Mouse (Mus musculus) G1E-ER4 (cell line): ENCODE measurements around the gene Ppp1r9b. TPM values are rescaled to one million over a fixed set of nuclear protein-coding genes. Genes with fewer than 3 reads are reported as not detected.

Experiments
- GATA1 ChIP-seq: IDR thresholded peaks from one replicate; pipeline ENCODE4 v1.8.0; 2012; ENCODE audit warnings: low read length, inconsistent platforms
- polyA plus RNA-seq: library from polyadenylated mRNA; stranded (reverse); fragments of >175 nt; gene quantifications from 2 replicates; pipeline ENCODE4 v1.2.3, GENCODE M21; 2012

Gene Ppp1r9b
- 208 and 249 TPM in 2 replicates for polyA plus RNA-seq

- TF ChIP-seq GATA1 = no peak
Observed at GRCm38 (mm10) chr11:94990749-94991577, at the start of gene Ppp1r9b. Gene Ppp1r9b (plus strand): TSS chr11:94991035.

- TF ChIP-seq GATA1 = no peak
Observed at GRCm38 (mm10) chr11:94941121-94941520, 49.7 kb upstream of the Ppp1r9b start.

GRCm38 (mm10) chr11:94941776-94942175, 49.1 kb upstream of the Ppp1r9b start:
- TF ChIP-seq GATA1 = no peak

GRCm38 (mm10) chr11:94942282-94943023, 48.4 kb upstream of the Ppp1r9b start:
- no peak for TF ChIP-seq GATA1

- no peak for TF ChIP-seq GATA1
Observed at GRCm38 (mm10) chr11:94943054-94943453, 47.8 kb upstream of the Ppp1r9b start.

GRCm38 (mm10) chr11:94944295-94944694, 46.5 kb upstream of the Ppp1r9b start:
- no peak for TF ChIP-seq GATA1

- TF ChIP-seq GATA1 = no peak
Observed at GRCm38 (mm10) chr11:94945236-94945635, 45.6 kb upstream of the Ppp1r9b start.

- no peak for TF ChIP-seq GATA1
Observed at GRCm38 (mm10) chr11:94952169-94952568, 38.7 kb upstream of the Ppp1r9b start.

- TF ChIP-seq GATA1 = no peak
Observed at GRCm38 (mm10) chr11:94955103-94955502, 35.7 kb upstream of the Ppp1r9b start.

GRCm38 (mm10) chr11:94957693-94958064, 33.2 kb upstream of the Ppp1r9b start:
- no peak for TF ChIP-seq GATA1

- TF ChIP-seq GATA1 = no peak
Observed at GRCm38 (mm10) chr11:94958065-94958858, 32.6 kb upstream of the Ppp1r9b start.

- no peak for TF ChIP-seq GATA1
Observed at GRCm38 (mm10) chr11:94962534-94963101, 28.2 kb upstream of the Ppp1r9b start.

- TF ChIP-seq GATA1 = no peak
Observed at GRCm38 (mm10) chr11:94967419-94967818, 23.4 kb upstream of the Ppp1r9b start, which contains the start of gene Hils1. Gene Hils1 (plus strand): TSS chr11:94967593.

- TF ChIP-seq GATA1 = no peak
Observed at GRCm38 (mm10) chr11:94968187-94968586, 22.6 kb upstream of the Ppp1r9b start.

- no peak for TF ChIP-seq GATA1
Observed at GRCm38 (mm10) chr11:94970210-94970943, 20.5 kb upstream of the Ppp1r9b start.
